Mouse (Mus musculus) midbrain, embryonic 11.5 days (tissue): ENCODE measurements around the gene Zbtb8a. TPM values are rescaled to one million over a fixed set of nuclear protein-coding genes. Genes with fewer than 3 reads are reported as not detected.
"Not testable (repeated sequence)": the region's sequence is repeated elsewhere in the genome, so short reads cannot be mapped to it uniquely, and the experiment has no call there.

Source experiments
- ATAC-seq: fragments of 200-750 bp; cut with Nextera tagmentation; 2 replicates; pipeline ENCODE4 v1.8.0; 2017; ENCODE audit warnings: moderate TSS enrichment, moderate library complexity; ENCODE audit not compliant: low FRiP score
- DNase-seq: peaks from one replicate; pipeline ENCODE4 v3.0.0; 2015; ENCODE audit warnings: low spot score; ENCODE audit errors: missing footprints
- H3K27ac ChIP-seq: fragments of 300-500 bp; sonication (generic); 2 replicates; pipeline ENCODE4 v1.5.1; 2014; ENCODE audit warnings: low read depth, low read length
- H3K27me3 ChIP-seq: fragments of 300-500 bp; sonication (generic); 2 replicates; pipeline ENCODE4 v1.6.1; 2014; ENCODE audit warnings: mild to moderate bottlenecking, low read length, moderate library complexity, mixed read lengths; ENCODE audit not compliant: control insufficient read depth, insufficient read depth
- H3K36me3 ChIP-seq: fragments of 300-500 bp; sonication (generic); 2 replicates; pipeline ENCODE4 v1.6.1; 2014; ENCODE audit warnings: mild to moderate bottlenecking, low read length, moderate library complexity, mixed read lengths; ENCODE audit not compliant: control insufficient read depth, insufficient read depth
- H3K4me1 ChIP-seq: fragments of 300-500 bp; sonication (generic); 2 replicates; pipeline ENCODE4 v1.6.1; 2014; ENCODE audit warnings: low read length; ENCODE audit not compliant: control insufficient read depth, insufficient read depth
- H3K4me2 ChIP-seq: fragments of 300-500 bp; sonication (generic); 2 replicates; pipeline ENCODE4 v1.6.1; 2014; ENCODE audit warnings: mild to moderate bottlenecking, moderate library complexity
- H3K4me3 ChIP-seq: fragments of 300-500 bp; sonication (generic); 2 replicates; pipeline ENCODE4 v1.5.1; 2014; ENCODE audit warnings: low read depth, low read length
- H3K9ac ChIP-seq: fragments of 300-500 bp; sonication (generic); 2 replicates; pipeline ENCODE4 v1.6.1; 2014; ENCODE audit warnings: low read length
- H3K9me3 ChIP-seq: fragments of 300-500 bp; sonication (generic); 2 replicates; pipeline ENCODE4 v1.6.1; 2016; ENCODE audit warnings: low read length; ENCODE audit not compliant: control insufficient read depth
- WGBS: fragments of 180-500 bp; shearing (Covaris S2); extraction: QIAGEN DNeasy Blood & Tissue Kit; methylation state at CpG from one replicate; pipeline ENCODE4 v1.1.7; 2014; 5-methylcytosine and 5-hydroxymethylcytosine counted together
- polyA plus RNA-seq: library from polyadenylated mRNA; unstranded; fragments of >200 nt; fragmentation: Nextera tagmentation; extraction: Ambion mirVana; gene quantifications from 2 replicates; pipeline ENCODE4 v1.2.1, GENCODE M21; 2014

Gene Zbtb8a
- polyA plus RNA-seq, 1 experiment from 2014 or later: 6.7 TPM

- Histone ChIP-seq H3K36me3 (no peaks in the 10 kb centered on the region), H3K9ac (no peak overlapping the region), H3K4me2 (no peak overlapping the region), H3K27ac (no peak overlapping the region), H3K4me1 (peaks cover 7% of the 10 kb centered on the region), H3K4me3 (no peak overlapping the region), H3K9me3 (no peaks in the 10 kb centered on the region; the same call in 1 of the 2 replicates), H3K27me3 (peaks cover 15% of the 10 kb centered on the region; the same call in 1 of the 2 replicates)
- DNase-seq (no peak), ATAC-seq (no peak)
- WGBS: 49% methylated on average over 8 of the region's 8 CpGs
These were observed 4.5 kb downstream of the Zbtb8a start for GRCm38 (mm10) chr4:129373202-129373976.

GRCm38 (mm10) chr4:129371391-129371790, 6.5 kb downstream of the Zbtb8a start:
- ATAC-seq: no peak
- Histone ChIP-seq H3K27me3 (peaks cover 2% of the 10 kb centered on the region; the same call in 1 of the 2 replicates), H3K27ac (no peak overlapping the region), H3K36me3 (no peaks in the 10 kb centered on the region), H3K9me3 (no peaks in the 10 kb centered on the region; the same call in 1 of the 2 replicates), H3K4me1 (peaks cover 7% of the 10 kb centered on the region), H3K4me2 (no peak overlapping the region), H3K9ac (no peak overlapping the region), H3K4me3 (no peak overlapping the region)
- WGBS: 93% methylated on average over 3 of the region's 3 CpGs
- DNase-seq: no peak

- Histone ChIP-seq H3K36me3 (no peaks in the 10 kb centered on the region), H3K9me3 (no peaks in the 10 kb centered on the region), H3K9ac (no peak overlapping the region), H3K4me3 (no peak overlapping the region), H3K4me1 (no peaks in the 10 kb centered on the region), H3K27ac (no peak overlapping the region), H3K27me3 (no peaks in the 10 kb centered on the region), H3K4me2 (no peak overlapping the region)
- 83% methylated on average over 5 of the region's 5 CpGs for WGBS
- no peak for DNase-seq
- no peak for ATAC-seq
These were observed 12.7 kb downstream of the Zbtb8a start for GRCm38 (mm10) chr4:129365224-129365623.

GRCm38 (mm10) chr4:129364379-129364778, 13.5 kb downstream of the Zbtb8a start:
- Histone ChIP-seq H3K9me3 (no peaks in the 10 kb centered on the region), H3K4me2 (no peak overlapping the region), H3K27me3 (no peaks in the 10 kb centered on the region), H3K9ac (no peak overlapping the region), H3K27ac (no peak overlapping the region), H3K36me3 (no peaks in the 10 kb centered on the region), H3K4me1 (no peaks in the 10 kb centered on the region), H3K4me3 (no peak overlapping the region)
- DNase-seq: no peak
- ATAC-seq: no peak
- 77% methylated on average over 3 of the region's 3 CpGs for WGBS

GRCm38 (mm10) chr4:129363463-129363862, 14.5 kb downstream of the Zbtb8a start:
- H3K9me3 ChIP-seq: no peaks in the 10 kb centered on the region
- DNase-seq (no peak), ATAC-seq (no peak)
- H3K27me3 ChIP-seq: no peaks in the 10 kb centered on the region
- no peaks in the 10 kb centered on the region for H3K4me1 ChIP-seq
- no peak overlapping the region for H3K27ac ChIP-seq
- H3K4me2 ChIP-seq: no peak overlapping the region
- no peak overlapping the region for H3K9ac ChIP-seq
- H3K36me3 ChIP-seq: no peaks in the 10 kb centered on the region
- H3K4me3 ChIP-seq: no peak overlapping the region
- WGBS: 90% methylated on average over 9 of the region's 9 CpGs

- ATAC-seq: no peak
- H3K27ac ChIP-seq: no peak overlapping the region
- H3K4me2 ChIP-seq: no peak overlapping the region
- H3K27me3 ChIP-seq: no peaks in the 10 kb centered on the region
- DNase-seq: no peak
- 72% methylated on average over 5 of the region's 5 CpGs for WGBS
- no peak overlapping the region for H3K9ac ChIP-seq
- H3K36me3 ChIP-seq: no peaks in the 10 kb centered on the region
- H3K4me3 ChIP-seq: no peak overlapping the region
- H3K9me3 ChIP-seq: no peaks in the 10 kb centered on the region
- H3K4me1 ChIP-seq: no peaks in the 10 kb centered on the region
These were observed 15.1 kb downstream of the Zbtb8a start for GRCm38 (mm10) chr4:129362771-129363170.

GRCm38 (mm10) chr4:129362238-129362637, 15.7 kb downstream of the Zbtb8a start:
- H3K4me2 ChIP-seq, H3K9me3 ChIP-seq, H3K9ac ChIP-seq, H3K4me3 ChIP-seq, H3K4me1 ChIP-seq, H3K27ac ChIP-seq, H3K27me3 ChIP-seq, H3K36me3 ChIP-seq, DNase-seq, ATAC-seq: not testable (repeated sequence)
- 88% methylated on average over 3 of the region's 3 CpGs for WGBS

GRCm38 (mm10) chr4:129357613-129358163, 20.2 kb downstream of the Zbtb8a start:
- Histone ChIP-seq H3K36me3 (no peaks in the 10 kb centered on the region), H3K4me1 (no peaks in the 10 kb centered on the region), H3K4me3 (no peak overlapping the region), H3K9ac (no peak overlapping the region), H3K27ac (no peak overlapping the region), H3K9me3 (no peaks in the 10 kb centered on the region), H3K27me3 (no peaks in the 10 kb centered on the region), H3K4me2 (no peak overlapping the region)
- no peak for DNase-seq
- no peak for ATAC-seq
- 90% methylated on average over 15 of the region's 15 CpGs for WGBS

GRCm38 (mm10) chr4:129354236-129354635, 23.7 kb downstream of the Zbtb8a start:
- H3K9me3 ChIP-seq: no peaks in the 10 kb centered on the region
- H3K9ac ChIP-seq: no peak overlapping the region
- WGBS: 90% methylated on average over 15 of the region's 15 CpGs
- DNase-seq (no peak), ATAC-seq (no peak)
- no peaks in the 10 kb centered on the region for H3K27me3 ChIP-seq
- no peak overlapping the region for H3K4me2 ChIP-seq
- no peaks in the 10 kb centered on the region for H3K4me1 ChIP-seq
- no peak overlapping the region for H3K4me3 ChIP-seq
- no peak overlapping the region for H3K27ac ChIP-seq
- no peaks in the 10 kb centered on the region for H3K36me3 ChIP-seq
